Mouse (Mus musculus) heart, embryonic 14.5 days (tissue): ENCODE measurements at regions not wholly inside any gene's neighbourhood (a gene's known extent, or its start where the extent isn't known, plus 50 kb on each side); places are given as distances from the start of the nearest gene placed in this dataset.

Source experiments
- ATAC-seq: fragments of 200-750 bp; cut with Nextera tagmentation; 2 replicates; pipeline ENCODE4 v1.8.0; 2017; ENCODE audit warnings: low read depth, moderate TSS enrichment; ENCODE audit not compliant: insufficient number of reproducible peaks, insufficient read depth, low FRiP score
- H3K27ac ChIP-seq, 2 experiments: fragments of 200-500 bp in 1 of 2; fragments of 300-500 bp in 1 of 2; sonication (generic) in 1 of 2; replicated peaks in 1 of 2; 2 replicates each; pipeline ENCODE4 v1.5.1; 2012 to 2014; ENCODE audit warnings: low read depth in 2 of 2, low read length in 2 of 2, control low read depth in 1 of 2, mild to moderate bottlenecking in 1 of 2, mixed read lengths in 1 of 2; ENCODE audit not compliant: control insufficient read depth in 1 of 2, insufficient read depth in 1 of 2
- H3K27me3 ChIP-seq: fragments of 300-500 bp; sonication (generic); 2 replicates; pipeline ENCODE4 v1.6.1; 2014; ENCODE audit warnings: mild to moderate bottlenecking, low read length, control low read depth; ENCODE audit not compliant: control insufficient read depth, insufficient read depth
- H3K36me3 ChIP-seq: fragments of 300-500 bp; sonication (generic); 2 replicates; pipeline ENCODE4 v1.6.1; 2014; ENCODE audit warnings: mild to moderate bottlenecking, control low read depth, low read length, mixed read lengths; ENCODE audit not compliant: control insufficient read depth, insufficient read depth
- H3K4me1 ChIP-seq, 2 experiments: fragments of 200-500 bp in 1 of 2; fragments of 300-500 bp in 1 of 2; sonication (generic) in 1 of 2; 2 replicates each; pipeline ENCODE4 v1.6.1; 2012 to 2014; ENCODE audit warnings: low read length in 2 of 2, control low read depth in 1 of 2, mixed read lengths in 1 of 2; ENCODE audit not compliant: control insufficient read depth in 2 of 2, insufficient read depth in 2 of 2
- H3K4me2 ChIP-seq: fragments of 300-500 bp; sonication (generic); 2 replicates; pipeline ENCODE4 v1.6.1; 2014; ENCODE audit warnings: mild to moderate bottlenecking, low read length
- H3K4me3 ChIP-seq, 2 experiments: fragments of 200-500 bp in 1 of 2; fragments of 300-500 bp in 1 of 2; sonication (generic) in 1 of 2; 2 replicates each; pipeline ENCODE4 v1.5.1; 2012 to 2014; ENCODE audit warnings: low read length in 2 of 2, mild to moderate bottlenecking in 2 of 2, control low read depth in 1 of 2, low read depth in 1 of 2, moderate library complexity in 1 of 2; ENCODE audit not compliant: control insufficient read depth in 1 of 2, insufficient read depth in 1 of 2
- H3K9ac ChIP-seq: fragments of 300-500 bp; sonication (generic); 2 replicates; pipeline ENCODE4 v1.6.1; 2014; ENCODE audit warnings: mild to moderate bottlenecking, low read length
- H3K9me3 ChIP-seq: fragments of 300-500 bp; sonication (generic); 2 replicates; pipeline ENCODE4 v1.6.1; 2016; ENCODE audit warnings: low read length, control low read depth; ENCODE audit not compliant: control insufficient read depth
- WGBS: fragments of 180-500 bp; shearing (Covaris S2); extraction: QIAGEN DNeasy Blood & Tissue Kit; methylation state at CpG from one replicate; pipeline ENCODE4 v1.1.7; 2014; 5-methylcytosine and 5-hydroxymethylcytosine counted together

GRCm38 (mm10) chr17:82860391-82860790, 354.7 kb upstream of the Pkdcc start:
- ATAC-seq, result no peak
- no peak overlapping the region for H3K9ac ChIP-seq
- H3K36me3 ChIP-seq, result no peaks in the 10 kb centered on the region
- no peak overlapping the region for H3K27ac ChIP-seq
- no peaks in the 10 kb centered on the region for H3K27me3 ChIP-seq
- no peaks in the 10 kb centered on the region for H3K9me3 ChIP-seq
- H3K4me2 ChIP-seq, result no peak overlapping the region
- 76% methylated on average over 5 of the region's 5 CpGs for whole genome bisulfite sequencing
- no peak overlapping the region for H3K4me3 ChIP-seq
- H3K4me1 ChIP-seq, result no peaks in the 10 kb centered on the region

- H3K27ac ChIP-seq, result no peak overlapping the region
- H3K4me1 ChIP-seq, result no peaks in the 10 kb centered on the region
- no peak for ATAC-seq
- no peak overlapping the region for H3K4me3 ChIP-seq
- 79% methylated on average over 5 of the region's 5 CpGs for WGBS
- H3K4me2 ChIP-seq, result no peak overlapping the region
- no peak overlapping the region for H3K9ac ChIP-seq
- no peaks in the 10 kb centered on the region for H3K9me3 ChIP-seq
- no peaks in the 10 kb centered on the region for H3K27me3 ChIP-seq
- H3K36me3 ChIP-seq, result no peaks in the 10 kb centered on the region
Measured at GRCm38 (mm10) chr17:82860966-82861365, 354.1 kb upstream of the Pkdcc start.

GRCm38 (mm10) chr17:82877131-82877530, 338.0 kb upstream of the Pkdcc start:
- Histone ChIP-seq H3K27ac (no peak overlapping the region), H3K9me3 (no peaks in the 10 kb centered on the region), H3K4me2 (no peak overlapping the region), H3K27me3 (no peaks in the 10 kb centered on the region), H3K4me1 (no peaks in the 10 kb centered on the region), H3K36me3 (no peaks in the 10 kb centered on the region), H3K9ac (no peak overlapping the region), H3K4me3 (no peak overlapping the region)
- no peak for ATAC-seq
- WGBS, result 65% methylated on average over 8 of the region's 8 CpGs

- Histone ChIP-seq H3K4me1 (no peaks in the 10 kb centered on the region; a peak in 1 of 4 replicates), H3K9ac (no peak overlapping the region), H3K36me3 (no peaks in the 10 kb centered on the region), H3K4me2 (no peak overlapping the region), H3K9me3 (0 out of 2 replicates have a peak, but pooled peaks cover 2% of the 10 kb centered on the region), H3K27me3 (no peaks in the 10 kb centered on the region), H3K27ac (no peak overlapping the region), H3K4me3 (no peak overlapping the region)
- 64% methylated on average over 2 of the region's 2 CpGs for WGBS
- no peak for ATAC-seq
Measured at GRCm38 (mm10) chr17:82900602-82901001, 314.5 kb upstream of the Pkdcc start.

GRCm38 (mm10) chr17:82901098-82901891, 313.8 kb upstream of the Pkdcc start:
- no peak overlapping the region for H3K4me3 ChIP-seq
- 0 out of 2 replicates have a peak, but pooled peaks cover 2% of the 10 kb centered on the region for H3K9me3 ChIP-seq
- H3K27ac ChIP-seq, result no peak overlapping the region; a peak in 1 of 4 replicates
- no peak for ATAC-seq
- no peaks in the 10 kb centered on the region; a peak in 1 of 4 replicates for H3K4me1 ChIP-seq
- H3K9ac ChIP-seq, result no peak overlapping the region
- H3K27me3 ChIP-seq, result no peaks in the 10 kb centered on the region
- H3K4me2 ChIP-seq, result no peak overlapping the region
- WGBS, result 62% methylated on average over 9 of the region's 9 CpGs
- H3K36me3 ChIP-seq, result no peaks in the 10 kb centered on the region

GRCm38 (mm10) chr17:82904961-82905360, 310.1 kb upstream of the Pkdcc start:
- H3K4me3 ChIP-seq, result no peak overlapping the region
- WGBS, result 58% methylated on average over 2 of the region's 2 CpGs
- H3K36me3 ChIP-seq, result no peaks in the 10 kb centered on the region
- no peak overlapping the region for H3K9ac ChIP-seq
- H3K4me1 ChIP-seq, result no peaks in the 10 kb centered on the region; a peak in 1 of 4 replicates
- H3K9me3 ChIP-seq, result 0 out of 2 replicates have a peak, but pooled peaks cover 2% of the 10 kb centered on the region
- no peak for ATAC-seq
- no peaks in the 10 kb centered on the region for H3K27me3 ChIP-seq
- no peak overlapping the region for H3K4me2 ChIP-seq
- no peak overlapping the region for H3K27ac ChIP-seq

- Histone ChIP-seq H3K4me1 (no peaks in the 10 kb centered on the region; a peak in 1 of 4 replicates), H3K9me3 (0 out of 2 replicates have a peak, but pooled peaks cover 2% of the 10 kb centered on the region), H3K9ac (no peak overlapping the region), H3K4me2 (no peak overlapping the region), H3K27ac (no peak overlapping the region), H3K36me3 (no peaks in the 10 kb centered on the region), H3K27me3 (no peaks in the 10 kb centered on the region), H3K4me3 (no peak overlapping the region)
- no peak for ATAC-seq
- 65% methylated on average over 3 of the region's 3 CpGs for WGBS
Measured at GRCm38 (mm10) chr17:82905483-82905882, 309.6 kb upstream of the Pkdcc start.

GRCm38 (mm10) chr17:82909189-82909588, 305.9 kb upstream of the Pkdcc start:
- H3K4me3 ChIP-seq, result no peak overlapping the region
- no peak for ATAC-seq
- no peak overlapping the region for H3K9ac ChIP-seq
- H3K4me1 ChIP-seq, result no peaks in the 10 kb centered on the region
- whole genome bisulfite sequencing, result 78% methylated on average over 2 of the region's 2 CpGs
- no peak overlapping the region for H3K27ac ChIP-seq
- H3K36me3 ChIP-seq, result no peaks in the 10 kb centered on the region
- no peaks in the 10 kb centered on the region for H3K27me3 ChIP-seq
- H3K9me3 ChIP-seq, result 0 out of 2 replicates have a peak, but pooled peaks cover 2% of the 10 kb centered on the region
- no peak overlapping the region for H3K4me2 ChIP-seq
